Mouse (Mus musculus) liver, adult (tissue): ENCODE results near the gene Kif13a.

Experiments used
- GATA4 ChIP-seq: IDR thresholded peaks from 2 replicates; pipeline ENCODE4 v1.6.1; 2014; ENCODE audit warnings: mild to moderate bottlenecking, low read length; ENCODE audit not compliant: insufficient replicate concordance

Kif13a gene

DNA sequence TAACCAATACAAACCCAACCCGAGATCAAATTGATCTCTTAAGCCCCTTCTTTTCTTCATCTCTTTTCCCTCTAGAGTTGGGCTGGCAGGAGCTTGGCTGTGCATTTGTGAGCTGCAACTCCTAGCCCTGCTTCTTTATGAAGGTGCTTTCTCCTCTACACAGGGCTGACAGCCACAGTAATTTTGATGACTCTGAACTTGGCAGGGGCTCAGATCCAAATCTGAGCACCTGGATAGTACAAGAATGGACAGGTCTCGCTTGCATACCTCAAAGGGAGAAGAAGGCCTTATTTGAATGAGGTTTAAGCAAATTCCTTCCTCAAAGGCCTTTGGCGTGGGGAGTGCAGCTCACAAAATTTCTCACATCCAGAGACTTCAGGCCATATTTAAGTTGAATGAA is 88.0 kb downstream of the Kif13a start:
- no peak for TF ChIP-seq GATA4

DNA sequence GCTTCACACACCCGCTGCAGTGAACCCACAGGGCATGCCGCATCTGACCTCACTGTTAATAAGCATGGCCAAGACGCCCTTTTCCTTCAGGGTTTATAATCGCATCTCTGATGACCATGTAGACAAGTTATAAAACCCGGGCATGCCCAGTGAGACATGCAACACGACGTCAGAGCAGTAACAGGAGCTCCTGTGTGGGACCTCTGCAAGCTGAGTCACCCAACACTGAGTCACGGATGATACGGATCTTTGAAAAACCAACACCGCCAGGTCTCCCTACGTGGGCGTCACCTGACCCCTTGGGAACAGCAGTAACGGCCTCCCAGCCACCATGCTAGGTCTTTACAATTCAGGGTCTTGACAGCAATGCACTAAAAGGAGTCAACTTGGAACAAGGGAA is 89.0 kb downstream of the Kif13a start:
- TF ChIP-seq GATA4, result no peak

DNA sequence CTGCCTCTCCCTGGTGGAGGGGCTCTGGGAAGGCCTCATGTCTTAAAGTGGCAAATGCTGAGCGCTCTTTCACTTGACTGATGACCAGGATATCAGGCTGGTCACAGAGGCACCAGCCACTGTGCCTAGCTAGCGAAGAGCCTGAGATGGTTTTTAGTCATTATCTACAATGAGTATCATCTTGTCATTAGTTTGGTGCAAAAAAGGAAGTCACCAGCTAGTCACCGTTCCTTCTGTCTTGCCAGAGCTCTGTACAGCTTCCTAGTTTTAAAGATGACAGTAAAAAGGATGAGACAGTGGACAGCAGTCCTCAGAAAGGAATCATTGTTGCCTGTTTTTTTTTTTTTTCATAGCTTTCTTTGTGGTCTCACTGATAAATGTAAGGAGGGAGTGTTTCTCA is 90.4 kb downstream of the Kif13a start:
- TF ChIP-seq GATA4, result no peak

DNA sequence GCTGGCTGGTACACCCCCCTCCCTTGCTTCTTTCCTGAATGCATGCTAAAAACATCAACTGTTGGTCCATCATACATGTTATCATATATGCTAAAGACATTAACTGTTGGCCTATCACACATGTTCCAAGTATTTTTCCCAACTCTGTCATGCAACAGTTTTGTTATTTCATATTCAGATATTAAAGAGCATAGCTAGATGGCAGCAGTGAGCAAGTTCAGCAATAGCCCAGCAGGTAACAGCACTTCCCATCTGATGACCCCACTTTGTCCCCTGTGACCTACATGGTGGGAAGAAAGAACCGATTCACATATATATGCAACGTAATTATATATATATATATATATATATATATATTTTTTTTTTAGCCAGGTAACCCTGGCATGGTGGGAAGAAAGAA is 91.1 kb downstream of the Kif13a start:
- TF ChIP-seq GATA4, result no peak

DNA sequence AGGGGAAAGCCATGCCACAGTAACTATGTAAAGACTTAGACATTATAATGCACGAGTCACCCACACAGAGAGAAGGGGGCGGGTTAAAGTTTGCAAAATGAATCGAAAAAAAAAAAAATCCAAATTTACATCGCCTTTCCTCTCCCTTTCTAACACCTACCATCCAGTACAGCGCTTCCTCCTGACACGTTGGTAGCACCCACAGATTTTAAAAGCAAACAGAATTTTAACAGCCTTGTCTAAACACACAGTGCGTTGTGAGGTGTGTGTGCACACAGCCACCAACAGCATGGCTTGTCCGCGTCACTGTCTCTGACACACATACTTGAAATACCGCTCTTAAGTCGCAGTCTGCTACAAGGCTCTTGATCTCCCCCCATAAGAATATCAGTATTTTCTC is 94.3 kb downstream of the Kif13a start:
- TF ChIP-seq GATA4, result no peak

DNA sequence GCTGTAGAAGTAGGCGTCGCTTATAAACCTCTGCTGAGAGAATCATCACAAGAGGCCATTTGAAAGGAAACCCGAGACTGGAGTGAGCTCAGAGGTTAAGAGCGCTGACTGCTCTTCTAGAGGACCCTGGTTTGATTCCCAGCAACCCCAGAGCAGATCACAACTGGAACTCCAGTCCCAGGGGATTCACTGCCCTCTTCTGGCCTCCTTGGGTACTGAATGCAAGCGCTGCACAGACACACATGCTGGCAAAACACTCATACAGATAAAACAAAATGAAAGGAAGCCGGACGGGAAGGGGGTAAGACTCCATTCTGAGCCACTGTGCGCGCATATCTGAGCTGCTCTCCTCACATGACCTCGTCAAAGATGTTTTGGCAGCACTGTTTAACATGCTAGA is 94.9 kb downstream of the Kif13a start:
- no peak for TF ChIP-seq GATA4

DNA sequence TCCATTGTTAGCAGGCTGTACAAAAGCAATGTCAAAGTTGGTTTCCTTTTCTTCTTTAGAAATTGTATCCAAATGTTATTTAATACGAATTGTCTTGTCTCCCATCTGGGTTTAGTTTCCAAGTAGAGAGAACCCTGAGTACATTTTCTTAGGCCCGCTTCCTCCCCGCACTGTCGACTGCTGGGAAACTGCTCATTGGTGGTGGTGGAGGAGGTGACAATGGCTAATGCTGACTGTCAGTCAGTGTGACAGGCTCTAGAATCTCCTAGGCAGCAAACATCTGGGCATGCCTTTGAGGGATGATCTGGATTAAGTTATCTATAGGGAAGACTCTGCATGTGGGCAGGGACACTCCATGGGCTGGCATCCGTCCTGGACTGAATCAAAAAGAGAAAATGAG is 96.1 kb downstream of the Kif13a start:
- TF ChIP-seq GATA4, result no peak

DNA sequence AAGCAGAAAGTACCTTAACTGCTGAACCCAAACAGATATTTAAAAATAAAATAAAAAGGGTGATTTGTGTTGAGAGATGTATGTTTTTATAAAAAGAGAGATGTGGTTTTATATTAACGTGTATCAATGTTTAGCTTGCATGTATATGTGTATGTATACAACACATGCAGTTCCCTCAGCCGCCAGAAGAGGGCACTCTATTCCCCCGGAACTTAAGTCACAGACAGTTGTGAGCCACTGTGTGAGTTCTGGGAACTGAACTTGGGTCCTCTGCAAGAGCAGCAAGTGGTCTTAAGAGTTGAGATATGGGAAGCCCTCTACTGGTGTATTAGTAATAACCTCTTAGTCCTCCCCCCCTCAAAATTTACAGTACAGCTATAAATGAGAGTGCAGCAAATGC is 96.7 kb downstream of the Kif13a start:
- no peak for TF ChIP-seq GATA4

DNA sequence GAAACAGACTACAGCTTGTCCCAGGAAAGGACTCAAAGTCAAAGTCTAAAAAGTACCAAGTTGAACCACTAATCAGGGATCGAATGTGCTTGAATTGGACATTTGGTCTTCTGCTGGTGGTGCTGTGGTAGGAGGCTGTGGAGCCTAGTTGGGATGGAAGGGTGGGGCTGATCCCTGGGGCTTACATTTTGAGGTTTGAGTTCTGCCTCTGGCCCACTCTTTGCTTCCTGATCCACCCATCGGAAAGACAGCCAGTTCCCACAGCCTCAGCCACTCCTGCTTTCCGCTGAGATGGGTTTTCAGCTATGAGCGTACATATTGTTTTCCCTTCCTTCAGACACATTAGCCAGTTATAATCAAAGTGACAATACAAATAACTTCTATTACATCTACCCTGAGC is 106.4 kb downstream of the Kif13a start:
- TF ChIP-seq GATA4, result no peak

DNA sequence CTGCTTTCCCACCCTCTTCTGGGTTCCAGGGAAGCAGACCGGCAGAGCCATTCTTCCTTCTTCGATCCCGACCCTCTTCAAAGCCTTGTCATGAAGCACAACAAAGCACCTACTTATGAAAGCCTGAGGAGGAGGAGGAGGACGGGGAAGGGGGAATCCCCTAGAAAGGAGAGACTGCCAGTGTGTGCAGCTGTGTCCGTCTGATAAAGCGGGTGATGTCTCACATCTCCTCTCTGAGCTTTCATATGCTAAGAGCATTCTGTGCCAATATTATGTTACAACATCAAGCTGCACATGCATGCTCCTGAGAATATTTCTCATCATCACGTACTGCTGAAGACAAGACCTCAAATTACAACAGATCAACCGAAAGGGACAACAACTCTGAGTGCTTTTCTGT is 107.5 kb downstream of the Kif13a start:
- no peak for TF ChIP-seq GATA4

DNA sequence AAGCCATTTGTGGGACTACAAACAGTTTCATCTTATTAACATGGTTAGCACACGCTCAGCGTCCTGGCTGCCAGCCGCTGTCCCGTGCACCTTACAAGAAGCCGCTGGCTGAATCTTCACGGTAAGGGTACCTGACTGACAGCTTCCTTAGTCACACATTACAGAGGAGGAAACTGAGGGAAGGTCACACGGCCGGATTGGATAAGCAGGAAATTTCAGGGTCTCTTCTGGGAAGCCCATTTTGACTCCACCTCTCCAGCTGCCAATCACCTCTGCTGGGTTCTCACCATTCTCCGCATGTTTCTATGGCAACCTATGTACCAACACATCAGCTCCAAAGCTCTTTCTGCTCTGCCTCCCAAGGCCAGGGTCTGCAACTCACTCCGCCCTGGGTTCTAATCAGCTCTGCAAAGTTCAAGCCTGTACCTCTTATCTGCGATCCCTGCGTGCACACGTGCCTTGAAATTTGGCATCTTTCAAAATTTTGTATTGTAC is 109.9 kb downstream of the Kif13a start:
- TF ChIP-seq GATA4, result no peak

DNA sequence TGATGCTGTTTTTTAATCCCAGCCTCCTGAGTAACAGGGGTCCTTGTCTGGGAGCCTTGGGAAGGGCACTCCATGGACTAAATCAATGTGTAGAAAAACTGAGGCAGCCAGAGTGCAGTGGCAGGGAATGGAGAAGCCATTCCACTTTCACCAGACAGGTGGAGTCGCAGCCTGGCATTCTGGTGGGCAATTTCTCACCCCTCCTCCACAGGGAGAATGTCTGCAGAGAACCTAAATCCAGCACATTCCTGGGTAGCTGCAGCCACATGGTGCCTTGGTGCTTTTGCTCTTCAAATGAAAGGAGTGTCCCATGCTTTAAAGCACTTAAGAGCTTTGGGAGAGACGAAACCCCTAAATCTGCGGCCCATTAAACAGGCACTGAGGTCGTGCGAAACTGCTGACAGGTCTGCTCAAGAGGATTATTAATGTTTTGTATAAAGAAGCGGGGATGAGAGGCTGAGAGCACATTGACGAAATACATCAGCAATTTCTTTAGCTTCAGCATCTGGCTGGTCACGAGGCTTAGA is 110.4 kb downstream of the Kif13a start:
- TF ChIP-seq GATA4, result no peak

DNA sequence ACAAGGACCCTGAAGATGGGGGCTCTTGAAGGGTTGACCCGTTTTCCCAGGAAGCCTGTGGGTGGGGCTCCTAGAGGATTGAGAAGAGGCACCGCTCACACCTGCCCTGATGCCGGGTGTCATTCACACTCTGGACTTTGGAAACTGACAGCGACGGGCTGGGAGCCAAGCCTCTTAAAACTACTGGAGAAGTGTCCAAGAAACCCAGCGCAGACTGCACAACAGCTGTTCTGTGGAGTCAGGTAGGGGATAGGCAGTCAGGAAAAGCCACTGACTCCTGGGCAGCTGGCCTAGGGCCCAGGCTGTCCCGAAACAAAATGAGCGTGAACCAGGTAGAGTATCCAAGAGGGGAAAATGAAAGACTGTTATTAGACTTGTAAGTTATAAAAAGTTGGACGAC is 111.3 kb downstream of the Kif13a start:
- no peak for TF ChIP-seq GATA4

DNA sequence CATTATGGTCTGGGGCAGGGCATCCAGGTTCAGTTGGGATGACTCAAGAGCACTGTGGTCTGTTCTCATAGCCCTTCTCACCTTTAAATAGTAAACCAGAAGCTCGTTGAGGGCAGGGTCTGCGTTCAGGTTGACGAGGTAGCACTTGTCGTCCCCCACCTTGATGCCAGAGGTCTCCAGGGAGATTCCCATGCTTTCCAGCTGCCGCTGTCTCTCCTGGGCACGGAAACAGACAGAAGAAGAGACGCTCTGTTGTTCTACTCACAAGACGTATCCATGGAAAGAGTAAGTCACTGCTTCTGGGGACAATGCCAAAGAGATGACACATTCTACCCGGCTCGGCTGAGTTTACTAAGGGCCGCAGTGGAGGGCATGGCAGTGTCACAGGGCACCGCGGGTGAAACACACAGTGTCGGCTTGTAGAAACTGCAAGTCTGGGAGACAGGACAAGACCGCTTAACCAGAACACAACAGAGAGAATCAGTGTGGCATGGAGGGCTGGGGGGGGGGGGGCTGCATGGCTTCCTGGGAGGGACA is 117.0 kb downstream of the Kif13a start:
- TF ChIP-seq GATA4, result no peak

DNA sequence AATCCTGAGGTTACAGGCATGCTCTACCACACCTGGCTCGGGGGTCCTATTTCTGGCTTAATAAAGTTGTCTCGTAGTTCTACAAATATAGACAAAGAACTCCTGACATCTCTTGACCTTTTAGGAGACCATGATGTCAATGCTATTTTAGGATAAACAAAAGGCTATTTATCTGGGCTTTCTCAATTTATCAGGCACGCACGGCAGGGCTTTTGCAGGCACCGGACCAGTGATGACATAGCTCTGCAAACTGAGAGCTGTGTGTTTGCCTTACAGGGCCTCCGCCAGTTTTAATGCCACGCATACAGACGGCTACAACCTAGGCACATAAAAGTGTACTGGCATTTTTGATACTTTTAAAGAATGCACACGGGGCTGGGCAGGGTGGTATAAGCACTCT is 118.0 kb downstream of the Kif13a start:
- TF ChIP-seq GATA4, result no peak

DNA sequence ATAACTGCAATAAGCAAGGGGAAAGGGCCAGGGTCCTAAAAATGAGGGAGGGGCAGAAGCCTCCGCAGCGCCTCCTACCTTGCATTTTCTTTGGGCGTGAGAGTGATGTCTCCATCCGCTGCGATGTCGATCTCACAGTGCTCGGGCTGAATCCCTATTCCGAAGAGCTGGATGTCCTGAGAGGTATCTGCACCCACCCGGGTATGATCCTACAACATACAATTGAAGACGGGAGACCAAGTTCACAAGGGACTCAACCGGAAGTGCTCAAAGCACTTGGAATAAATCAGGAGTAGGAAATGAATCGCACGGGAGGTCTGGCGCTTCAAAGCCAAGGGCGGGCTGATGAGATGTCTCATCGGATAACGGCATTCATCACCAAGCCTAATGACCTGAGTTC is 119.1 kb downstream of the Kif13a start:
- TF ChIP-seq GATA4, result no peak

DNA sequence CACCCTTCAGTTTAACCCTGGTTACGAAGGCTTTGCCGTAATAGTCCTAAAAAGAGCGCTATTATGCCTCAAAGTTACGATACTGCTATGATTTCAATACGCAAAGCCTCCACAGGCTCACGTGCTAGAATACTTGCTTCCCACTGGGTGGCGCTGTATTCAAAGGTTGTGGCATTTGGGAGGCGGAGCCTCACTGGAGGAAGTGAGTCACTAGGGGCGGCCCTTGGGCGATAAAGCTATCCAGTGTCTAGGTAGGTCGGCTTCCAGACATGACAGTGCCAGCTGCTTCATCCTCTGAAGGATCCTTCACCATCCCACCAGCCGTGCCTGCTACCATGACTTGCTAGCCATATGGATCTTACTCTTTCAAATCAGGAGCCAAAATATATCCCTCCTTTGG is 119.6 kb downstream of the Kif13a start:
- TF ChIP-seq GATA4, result no peak
